ENCODE assay signal across 16 mouse cellular contexts in the genomic region with DNA sequence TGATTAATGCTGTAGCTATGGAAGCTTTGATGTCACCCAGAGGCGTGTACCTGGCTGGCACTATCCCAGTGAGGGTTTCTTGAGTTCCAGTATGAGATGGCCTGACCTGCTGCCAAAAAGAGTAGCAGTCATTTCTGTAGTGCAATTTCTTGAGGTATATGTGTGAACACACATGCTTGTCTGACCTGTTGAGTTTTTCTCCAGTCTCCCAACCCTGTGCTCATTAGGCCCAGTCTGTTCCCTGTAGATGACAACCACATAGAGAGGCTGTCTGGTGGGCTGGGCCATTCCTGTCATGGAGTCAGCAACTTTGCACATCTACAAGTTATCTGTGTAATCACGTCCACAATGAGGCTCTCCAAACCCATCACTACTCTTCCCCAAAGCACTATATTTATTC.
"Had no signal": no experiment of that assay in that cellular context is flagged by ENCODE, and none has a peak within 500 bp of the region (broad histone marks: within the 10 kb centered on the region; RNA-seq: fewer than 3 reads in every experiment).

No protein-coding gene starts in this region.

- H3K27ac ChIP-seq: neural tube, embryonic 13.5 days; neural tube, embryonic 15.5 days; stomach, embryonic 15.5 days; stomach, postnatal 0 days had no signal

- H3K4me2 ChIP-seq: neural tube, embryonic 13.5 days; neural tube, embryonic 15.5 days; stomach, embryonic 15.5 days had no signal

- H3K9me3 ChIP-seq: neural tube, embryonic 13.5 days; neural tube, embryonic 15.5 days; stomach, embryonic 15.5 days had no signal

- DNase-seq: retina, postnatal 1 day; right cerebral cortex, adult 18-20 months; right cerebral cortex, postnatal 14 days; right cerebral cortex, postnatal 25 days; right cerebral cortex, postnatal 4 days; spleen, adult 18-20 months; thymus, adult 18-20 months; thymus, adult 2 months; thymus, postnatal 14 days; thymus, postnatal 25 days; thymus, postnatal 36 days; thymus, postnatal 4 days had no signal

- H3K27me3 ChIP-seq: neural tube, embryonic 13.5 days; neural tube, embryonic 15.5 days; stomach, embryonic 15.5 days had no signal

- H3K4me3 ChIP-seq: neural tube, embryonic 13.5 days; neural tube, embryonic 15.5 days; stomach, embryonic 15.5 days had no signal

- H3K4me1 ChIP-seq: neural tube, embryonic 13.5 days; neural tube, embryonic 15.5 days; stomach, embryonic 15.5 days had no signal

- H3K9ac ChIP-seq: neural tube, embryonic 13.5 days; neural tube, embryonic 15.5 days; stomach, embryonic 15.5 days had no signal
